Mouse (Mus musculus) C2C12 (cell line): ENCODE data around the gene Id4. TPM values are rescaled to one million over a fixed set of nuclear protein-coding genes. Genes with fewer than 3 reads are reported as not detected.

Experiments
- H3K27me3 ChIP-seq: one replicate; pipeline ENCODE4 v1.6.1; 2011; ENCODE audit not compliant: control insufficient read depth, insufficient read depth, insufficient read length
- H3K36me3 ChIP-seq: one replicate; pipeline ENCODE4 v1.6.1; 2011; ENCODE audit not compliant: control insufficient read depth, insufficient read depth
- H3K4me3 ChIP-seq: one replicate; pipeline ENCODE4 v1.5.1; 2011; ENCODE audit warnings: mild to moderate bottlenecking, control low read depth; ENCODE audit not compliant: poor library complexity, insufficient read depth, severe bottlenecking
- H3K79me2 ChIP-seq: one replicate; pipeline ENCODE4 v1.6.1; 2011; ENCODE audit not compliant: control insufficient read depth, insufficient read depth
- H3K79me3 ChIP-seq: one replicate; pipeline ENCODE4 v1.6.1; 2011; ENCODE audit warnings: low read depth, control low read depth
- H3ac ChIP-seq: one replicate; pipeline ENCODE3; 2011; ENCODE audit warnings: low read depth; ENCODE audit not compliant: control insufficient read depth, insufficient read length
- CEBPB ChIP-seq: IDR thresholded peaks from one replicate; pipeline ENCODE4 v1.6.1; 2011; ENCODE audit warnings: low read depth, mild to moderate bottlenecking, control low read depth, moderate library complexity
- CTCF ChIP-seq: IDR thresholded peaks from one replicate; pipeline ENCODE4 v1.5.1; 2011; ENCODE audit not compliant: control insufficient read depth, insufficient read depth, insufficient read length
- FOSL1 ChIP-seq: IDR thresholded peaks from one replicate; pipeline ENCODE4 v1.8.0; 2011; ENCODE audit warnings: mild to moderate bottlenecking, low read length; ENCODE audit not compliant: poor library complexity, insufficient read depth, severe bottlenecking
- MAX ChIP-seq: IDR thresholded peaks from one replicate; pipeline ENCODE4 v1.6.1; 2011; ENCODE audit warnings: mild to moderate bottlenecking, control low read depth
- MYOD1 ChIP-seq: IDR thresholded peaks from one replicate; pipeline ENCODE4 v1.6.1; 2011; ENCODE audit warnings: low read depth; ENCODE audit not compliant: control insufficient read depth, insufficient read length
- MYOG ChIP-seq: IDR thresholded peaks from one replicate; pipeline ENCODE4 v1.6.1; 2011; ENCODE audit not compliant: control insufficient read depth, insufficient read length; ENCODE audit errors: extremely low read depth
- USF1 ChIP-seq: IDR thresholded peaks from one replicate; pipeline ENCODE4 v1.6.1; 2011; ENCODE audit warnings: low read depth, mild to moderate bottlenecking, control low read depth, moderate library complexity
- polyA plus RNA-seq: library from polyadenylated mRNA; unstranded; fragments of >200 nt; fragmentation: generic; extraction: Trizol; gene quantifications from one replicate; pipeline ENCODE4 v1.2.1, GENCODE M21; 2012; ENCODE audit warnings: missing spikeins

The Id4 gene
- polyA plus RNA-seq, 1 experiment = 0.29 TPM

- TF ChIP-seq CEBPB (no peak), CTCF (no peak), MYOG (no peak), FOSL1 (no peak), USF1 (no peak), MAX (no peak), MYOD1 (no peak)
- H3K79me2 ChIP-seq = no peaks in the 10 kb centered on the region
Measured at GRCm38 (mm10) chr13:48284426-48284825, 23.4 kb downstream of the Id4 start.

GRCm38 (mm10) chr13:48284918-48285693 lies 24.1 kb downstream of the Id4 start:
- Histone ChIP-seq H3K79me2 (no peaks in the 10 kb centered on the region), H3K4me3 (no peak overlapping the region), H3K36me3 (no peaks in the 10 kb centered on the region), H3ac (no peak overlapping the region), H3K27me3 (peaks cover 15% of the 10 kb centered on the region), H3K79me3 (no peaks in the 10 kb centered on the region)
- TF ChIP-seq CTCF (no peak), MAX (no peak)

More at GRCm38 (mm10) chr13:48284426-48284825, 23.4 kb downstream of the Id4 start:
- no peaks in the 10 kb centered on the region for H3K36me3 ChIP-seq
- H3K27me3 ChIP-seq = peaks cover 11% of the 10 kb centered on the region
- H3K79me3 ChIP-seq = no peaks in the 10 kb centered on the region
- no peak overlapping the region for H3K4me3 ChIP-seq
- no peak overlapping the region for H3ac ChIP-seq

GRCm38 (mm10) chr13:48290427-48290826 lies 29.4 kb downstream of the Id4 start:
- Histone ChIP-seq H3K79me3 (no peaks in the 10 kb centered on the region), H3ac (no peak overlapping the region), H3K36me3 (no peaks in the 10 kb centered on the region), H3K4me3 (no peak overlapping the region), H3K79me2 (no peaks in the 10 kb centered on the region), H3K27me3 (peaks cover 17% of the 10 kb centered on the region)
- no peak for TF ChIP-seq MYOD1
- TF ChIP-seq CTCF = no peak
- TF ChIP-seq MAX = no peak
- TF ChIP-seq MYOG = no peak
- no peak for TF ChIP-seq CEBPB
- TF ChIP-seq USF1 = no peak
- TF ChIP-seq FOSL1 = no peak

GRCm38 (mm10) chr13:48314500-48314899 lies 53.5 kb downstream of the Id4 start:
- Histone ChIP-seq H3ac (no peak overlapping the region), H3K36me3 (no peaks in the 10 kb centered on the region), H3K4me3 (no peak overlapping the region), H3K79me2 (no peaks in the 10 kb centered on the region), H3K79me3 (no peaks in the 10 kb centered on the region), H3K27me3 (no peaks in the 10 kb centered on the region)
- no peak for TF ChIP-seq CEBPB
- TF ChIP-seq MYOG = no peak
- TF ChIP-seq FOSL1 = peak; percentile 41
- no peak for TF ChIP-seq MYOD1
- TF ChIP-seq MAX = no peak
